Mouse (Mus musculus) embryo, embryonic 9.5 days (tissue): ENCODE data around the gene Rpa2.
"Not testable (repeated sequence)": the region's sequence is repeated elsewhere in the genome, so short reads cannot be mapped to it uniquely, and the experiment has no call there.

Experiments
- DNase-seq: peaks from one replicate; pipeline ENCODE4 v3.0.0-alpha.2; 2017; ENCODE audit errors: extremely low spot score

Rpa2 gene

GRCm38 (mm10) chr4:132767914-132768876 lies at the start of gene Rpa2:
TSS of gene Rpa2 (plus strand) at chr4:132768332.
- DNase-seq = peak; percentile 99

GRCm38 (mm10) chr4:132728233-132728632 lies 39.9 kb upstream of the Rpa2 start:
- no peak for DNase-seq

- no peak for DNase-seq
Measured at GRCm38 (mm10) chr4:132731616-132732015, 36.5 kb upstream of the Rpa2 start.

- peak; percentile 93 for DNase-seq
Measured at GRCm38 (mm10) chr4:132732148-132732684, 35.9 kb upstream of the Rpa2 start, which contains the start of gene Xkr8. TSS of gene Xkr8 (minus strand) at chr4:132732546.

- DNase-seq = no peak
Measured at GRCm38 (mm10) chr4:132733071-132733770, 34.9 kb upstream of the Rpa2 start.

GRCm38 (mm10) chr4:132734766-132735165 lies 33.4 kb upstream of the Rpa2 start:
- DNase-seq = no peak

GRCm38 (mm10) chr4:132735389-132735788 lies 32.7 kb upstream of the Rpa2 start:
- DNase-seq = no peak

GRCm38 (mm10) chr4:132735894-132736293 lies 32.2 kb upstream of the Rpa2 start:
- no peak for DNase-seq

GRCm38 (mm10) chr4:132737154-132737553 lies 31.0 kb upstream of the Rpa2 start:
- not testable (repeated sequence) for DNase-seq

- no peak for DNase-seq
Measured at GRCm38 (mm10) chr4:132741491-132741890, 26.6 kb upstream of the Rpa2 start.

GRCm38 (mm10) chr4:132743992-132744911 lies 23.9 kb upstream of the Rpa2 start:
- DNase-seq = no peak

- DNase-seq = no peak
Measured at GRCm38 (mm10) chr4:132746911-132747517, 21.1 kb upstream of the Rpa2 start.

- no peak for DNase-seq
Measured at GRCm38 (mm10) chr4:132747664-132748259, 20.4 kb upstream of the Rpa2 start.

GRCm38 (mm10) chr4:132748778-132749177 lies 19.4 kb upstream of the Rpa2 start:
- no peak for DNase-seq

- DNase-seq = no peak
Measured at GRCm38 (mm10) chr4:132749258-132749982, 18.7 kb upstream of the Rpa2 start.

GRCm38 (mm10) chr4:132752992-132753391 lies 15.1 kb upstream of the Rpa2 start:
- DNase-seq = no peak

- peak; percentile 80 for DNase-seq
Measured at GRCm38 (mm10) chr4:132756974-132757373, 11.2 kb upstream of the Rpa2 start, which contains the start of gene Smpdl3b. TSS of gene Smpdl3b (minus strand) at chr4:132757252.

GRCm38 (mm10) chr4:132757633-132758351 lies 10.3 kb upstream of the Rpa2 start:
- DNase-seq = no peak

GRCm38 (mm10) chr4:132760296-132760695 lies 7.8 kb upstream of the Rpa2 start:
- no peak for DNase-seq
